ENCODE assay signal across 16 mouse cellular contexts in genomic region chr6:99515667-99516199, GRCm38 (mm10).
"Had no signal": no experiment of that assay in that cellular context is flagged by ENCODE, and none has a peak within 500 bp of the region (broad histone marks: within the 10 kb centered on the region; RNA-seq: fewer than 3 reads in every experiment).

No protein-coding gene starts in this region.

- H3K9ac ChIP-seq: limb, embryonic 15.5 days; liver, embryonic 12.5 days; lung, embryonic 14.5 days; neural tube, embryonic 12.5 days had no signal

- H3K4me2 ChIP-seq: limb, embryonic 15.5 days; liver, embryonic 12.5 days; lung, embryonic 14.5 days; neural tube, embryonic 12.5 days had no signal

- DNase-seq: kidney, adult 18-20 months; kidney, postnatal 10 days; layer of hippocampus, adult 9-11 months; layer of hippocampus, postnatal 36 days; left cerebral cortex, postnatal 4 days; lung, embryonic 14.5 days; lung, postnatal 10 days; lung, postnatal 4 days; midbrain, embryonic 14.5 days; thymus, postnatal 36 days had no signal

- H3K27ac ChIP-seq: limb, embryonic 15.5 days; liver, embryonic 12.5 days; midbrain, embryonic 10.5 days; neural tube, embryonic 12.5 days; stomach, postnatal 0 days had no signal

- H3K9me3 ChIP-seq: limb, embryonic 15.5 days; liver, embryonic 12.5 days; midbrain, embryonic 10.5 days; neural tube, embryonic 12.5 days had no signal

- H3K36me3 ChIP-seq: limb, embryonic 15.5 days had no signal

- H3K27me3 ChIP-seq: limb, embryonic 15.5 days; neural tube, embryonic 12.5 days had no signal

- H3K4me3 ChIP-seq: limb, embryonic 15.5 days; liver, embryonic 12.5 days; midbrain, embryonic 10.5 days; neural tube, embryonic 12.5 days had no signal

- ATAC-seq: inflammation-experienced regulatory T-cells, adult 6 months; liver, embryonic 12.5 days had no signal
